Mouse (Mus musculus): ENCODE results near the gene Mfsd4a. TPM values are rescaled to one million over a fixed set of nuclear protein-coding genes. Genes with fewer than 3 reads are reported as not detected.

The Mfsd4a gene
- polyA plus RNA-seq, 1 experiment from 2014 or later: 3.2 TPM

DNA sequence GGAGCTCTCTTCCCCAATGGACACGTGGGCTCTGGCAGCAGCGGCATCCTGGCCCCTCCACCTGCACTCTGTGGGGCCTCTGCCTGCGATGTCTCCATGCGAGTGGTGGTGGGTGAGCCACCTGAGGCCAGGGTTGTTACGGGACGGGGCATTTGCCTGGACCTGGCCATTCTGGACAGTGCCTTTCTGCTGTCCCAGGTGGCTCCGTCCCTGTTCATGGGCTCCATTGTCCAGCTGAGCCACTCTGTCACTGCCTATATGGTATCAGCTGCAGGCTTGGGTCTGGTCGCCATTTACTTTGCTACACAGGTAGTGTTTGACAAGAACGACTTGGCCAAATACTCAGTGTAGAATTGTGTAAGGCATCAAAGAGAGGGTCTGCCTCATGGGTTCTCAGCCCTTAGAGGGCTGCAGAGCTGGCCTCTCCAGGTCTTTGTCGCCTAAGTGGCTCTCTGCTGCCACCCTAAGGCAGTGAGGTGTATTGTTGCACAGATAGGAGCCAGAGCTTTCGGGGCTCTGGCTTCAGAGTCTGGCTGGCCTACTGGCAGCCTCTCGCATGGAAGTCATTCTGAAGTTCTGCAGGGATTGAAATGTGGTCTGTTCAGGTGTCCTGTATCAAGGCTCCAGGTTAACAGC lies 86.4 kb downstream of the Mfsd4a start:
- H3K27ac ChIP-seq: no peak overlapping the region
- 45% methylated on average over 12 of the region's 12 CpGs for WGBS (ENCODE audit: insufficient replicate concordance)
- DNase-seq (peak; percentile 53), ATAC-seq (ENCODE audit: low read depth) (peak; percentile 49)
- no peak overlapping the region for H3K4me3 ChIP-seq (replicated peaks)
- H3K9me3 ChIP-seq (replicated peaks): no peaks in the 10 kb centered on the region
- H3K9ac ChIP-seq: no peak overlapping the region
- H3K27me3 ChIP-seq: no peaks in the 10 kb centered on the region
- no peaks in the 10 kb centered on the region for H3K36me3 ChIP-seq
- H3K4me1 ChIP-seq (replicated peaks): peaks cover 8% of the 10 kb centered on the region
- H3K4me2 ChIP-seq: no peak overlapping the region

GRCm38 (mm10) chr1:131980471-131980870 lies 87.4 kb downstream of the Mfsd4a start:
- Histone ChIP-seq H3K4me2 (no peak overlapping the region), H3K9ac (no peak overlapping the region), H3K9me3 (replicated peaks) (no peaks in the 10 kb centered on the region), H3K4me3 (replicated peaks) (no peak overlapping the region), H3K27me3 (no peaks in the 10 kb centered on the region), H3K36me3 (no peaks in the 10 kb centered on the region), H3K27ac (no peak overlapping the region), H3K4me1 (replicated peaks) (peaks cover 11% of the 10 kb centered on the region)
- WGBS (ENCODE audit: insufficient replicate concordance): 33% methylated on average over 2 of the region's 2 CpGs
- ATAC-seq (ENCODE audit: low read depth): no peak
- no peak for DNase-seq

- Histone ChIP-seq H3K4me2 (no peak overlapping the region), H3K36me3 (no peaks in the 10 kb centered on the region), H3K9me3 (replicated peaks) (no peaks in the 10 kb centered on the region), H3K4me3 (replicated peaks) (no peak overlapping the region), H3K9ac (no peak overlapping the region), H3K27ac (no peak overlapping the region), H3K4me1 (replicated peaks) (peaks cover 35% of the 10 kb centered on the region), H3K27me3 (no peaks in the 10 kb centered on the region)
- no peak for DNase-seq
- ATAC-seq (ENCODE audit: low read depth): no peak
- 73% methylated on average over 5 of the region's 5 CpGs for WGBS (ENCODE audit: insufficient replicate concordance)
These were observed 91.0 kb downstream of the Mfsd4a start for GRCm38 (mm10) chr1:131976886-131977285.

GRCm38 (mm10) chr1:131973991-131974390 lies 93.9 kb downstream of the Mfsd4a start:
- Histone ChIP-seq H3K9ac (no peak overlapping the region), H3K27me3 (0 out of 2 replicates have a peak, but pooled peaks cover 5% of the 10 kb centered on the region), H3K36me3 (no peaks in the 10 kb centered on the region), H3K4me2 (no peak overlapping the region), H3K4me1 (replicated peaks) (peaks cover 52% of the 10 kb centered on the region), H3K9me3 (replicated peaks) (no peaks in the 10 kb centered on the region), H3K27ac (no peak overlapping the region), H3K4me3 (replicated peaks) (no peak overlapping the region)
- 63% methylated on average over 6 of the region's 6 CpGs for WGBS (ENCODE audit: insufficient replicate concordance)
- ATAC-seq (ENCODE audit: low read depth) (no peak), DNase-seq (no peak)

Other genes with a start within 250 kb of the Mfsd4a start
- 1.1 and 1.3 TPM in 2 replicates for gene Slc41a1, start 240.6 kb downstream of the Mfsd4a start, polyA plus RNA-seq (2015; fragmentation: Nextera tagmentation; extraction: Ambion mirVana)
- 11.2 and 12.6 TPM in 2 replicates for gene Rab29, start 200.8 kb downstream of the Mfsd4a start, polyA plus RNA-seq (2015; fragmentation: Nextera tagmentation; extraction: Ambion mirVana)
- gene Nucks1, start 157.5 kb downstream of the Mfsd4a start, polyA plus RNA-seq (2015; fragmentation: Nextera tagmentation; extraction: Ambion mirVana): 42.5 and 52.7 TPM in 2 replicates
- gene Slc45a3, start 105.1 kb downstream of the Mfsd4a start, polyA plus RNA-seq (2015; fragmentation: Nextera tagmentation; extraction: Ambion mirVana): 2.6 and 2.7 TPM in 2 replicates
- 9.5 and 10.2 TPM in 2 replicates for gene Elk4, start 60.5 kb downstream of the Mfsd4a start, polyA plus RNA-seq (2015; fragmentation: Nextera tagmentation; extraction: Ambion mirVana)
- 1.1 and 1.4 TPM in 2 replicates for gene Cdk18, start 71.6 kb upstream of the Mfsd4a start, polyA plus RNA-seq (2015; fragmentation: Nextera tagmentation; extraction: Ambion mirVana)
- not detected in 2 replicates for gene Lemd1, start 123.4 kb upstream of the Mfsd4a start, polyA plus RNA-seq (2015; fragmentation: Nextera tagmentation; extraction: Ambion mirVana)
- gene AC124108.1, start 123.4 kb upstream of the Mfsd4a start, polyA plus RNA-seq (2015; fragmentation: Nextera tagmentation; extraction: Ambion mirVana): not detected in 2 replicates
- gene Gm10188, start 161.7 kb upstream of the Mfsd4a start, polyA plus RNA-seq (2015; fragmentation: Nextera tagmentation; extraction: Ambion mirVana): not detected in 2 replicates
- 0.03 and 0.06 TPM in 2 replicates for gene Klhdc8a, start 230.6 kb upstream of the Mfsd4a start, polyA plus RNA-seq (2015; fragmentation: Nextera tagmentation; extraction: Ambion mirVana)
- 1.6 and 1.8 TPM in 2 replicates for gene Nuak2, start 248.1 kb upstream of the Mfsd4a start, polyA plus RNA-seq (2015; fragmentation: Nextera tagmentation; extraction: Ambion mirVana)